Mouse (Mus musculus) erythroblast, adult 5-6 weeks (primary cell): ENCODE data around the gene Atg9a. TPM values are rescaled to one million over a fixed set of nuclear protein-coding genes. Genes with fewer than 3 reads are reported as not detected.

Experiments
- ATAC-seq: replicated peaks from 2 replicates; pipeline ENCODE4 v1.8.0; 2016; ENCODE audit warnings: moderate number of reproducible peaks, mild to moderate bottlenecking, moderate TSS enrichment, inconsistent platforms; ENCODE audit not compliant: poor library complexity, low FRiP score, severe bottlenecking
- total RNA-seq, 2 experiments: library from RNA; stranded (forward) in 1 of 2; stranded (reverse) in 1 of 2; fragments of 150-400 nt in 1 of 2; fragments of 200-764, 138-1000 nt in 1 of 2; gene quantifications; 2 replicates each; pipeline versions ENCODE4 v1.2.3 to v1.2.4; 2015 to 2017; ENCODE audit warnings: low replicate concordance in 2 of 2

Gene Atg9a
- total RNA-seq, 2 experiments from 2014 or later: 131 to 142 TPM

DNA sequence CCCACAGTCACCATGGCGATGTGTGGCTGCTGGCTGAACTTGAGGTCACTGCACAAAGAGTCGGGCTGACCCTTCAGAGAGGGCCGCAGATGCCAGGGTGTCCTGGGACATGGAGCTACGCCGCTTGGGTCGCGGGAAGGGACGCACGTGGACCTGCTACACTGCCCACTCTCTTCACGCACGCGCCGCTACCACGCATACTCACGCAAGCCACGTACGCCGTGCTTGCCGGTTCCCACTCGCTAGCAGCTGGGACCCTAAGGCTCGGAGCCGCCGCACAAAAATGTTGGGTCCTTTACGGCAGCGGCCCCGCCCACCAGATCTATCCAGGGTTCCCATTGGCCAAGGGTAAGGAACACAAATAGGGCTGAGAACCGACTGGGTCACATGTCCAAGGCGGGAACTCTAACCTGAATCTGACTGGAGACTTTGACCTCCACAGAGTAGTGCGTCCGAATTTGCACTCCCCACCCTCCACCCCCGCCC, 11.8 kb downstream of the Atg9a start, which contains the start of gene Abcb6:
Abcb6 (minus strand) TSS at position 288 of the 486 bp plus-strand sequence.
- ATAC-seq: peak; percentile 81

DNA sequence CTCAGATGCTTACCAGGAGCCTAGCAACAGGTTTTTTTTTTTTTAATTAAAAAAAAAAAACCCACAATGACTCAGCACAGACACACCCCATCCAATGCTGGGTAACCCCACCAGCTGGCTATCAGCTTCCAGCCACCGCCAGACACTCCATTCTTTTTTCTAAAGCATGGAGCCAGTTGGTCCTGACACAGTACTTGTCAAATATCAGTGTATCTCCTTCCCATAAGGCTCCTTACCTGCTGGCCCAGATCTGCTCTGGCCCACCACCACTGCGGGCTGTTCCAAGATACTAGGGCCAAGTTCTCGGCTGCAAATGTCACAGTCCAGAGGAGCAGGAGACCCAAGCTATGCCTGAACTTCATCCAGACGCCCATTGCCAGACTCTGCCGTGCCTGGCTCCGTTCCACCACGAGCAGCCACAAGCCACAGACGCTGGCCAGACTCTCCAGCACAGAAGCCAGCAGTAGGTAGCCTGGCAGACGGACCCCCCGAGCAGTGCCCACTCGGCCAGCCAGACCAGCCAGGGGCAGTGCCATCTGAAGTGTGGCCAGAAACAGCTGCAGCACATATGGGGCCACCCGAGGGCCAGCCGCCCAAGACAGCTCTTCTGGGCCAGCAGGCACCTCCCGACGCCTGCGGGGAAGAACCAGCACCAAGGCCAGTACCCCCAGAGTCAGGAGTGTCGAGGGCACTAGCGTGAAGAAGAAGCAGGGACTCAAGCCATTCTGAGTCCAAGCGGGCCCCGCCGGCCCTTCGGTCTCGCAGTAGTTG, 12.5 kb downstream of the Atg9a start:
- ATAC-seq: peak; percentile 70

DNA sequence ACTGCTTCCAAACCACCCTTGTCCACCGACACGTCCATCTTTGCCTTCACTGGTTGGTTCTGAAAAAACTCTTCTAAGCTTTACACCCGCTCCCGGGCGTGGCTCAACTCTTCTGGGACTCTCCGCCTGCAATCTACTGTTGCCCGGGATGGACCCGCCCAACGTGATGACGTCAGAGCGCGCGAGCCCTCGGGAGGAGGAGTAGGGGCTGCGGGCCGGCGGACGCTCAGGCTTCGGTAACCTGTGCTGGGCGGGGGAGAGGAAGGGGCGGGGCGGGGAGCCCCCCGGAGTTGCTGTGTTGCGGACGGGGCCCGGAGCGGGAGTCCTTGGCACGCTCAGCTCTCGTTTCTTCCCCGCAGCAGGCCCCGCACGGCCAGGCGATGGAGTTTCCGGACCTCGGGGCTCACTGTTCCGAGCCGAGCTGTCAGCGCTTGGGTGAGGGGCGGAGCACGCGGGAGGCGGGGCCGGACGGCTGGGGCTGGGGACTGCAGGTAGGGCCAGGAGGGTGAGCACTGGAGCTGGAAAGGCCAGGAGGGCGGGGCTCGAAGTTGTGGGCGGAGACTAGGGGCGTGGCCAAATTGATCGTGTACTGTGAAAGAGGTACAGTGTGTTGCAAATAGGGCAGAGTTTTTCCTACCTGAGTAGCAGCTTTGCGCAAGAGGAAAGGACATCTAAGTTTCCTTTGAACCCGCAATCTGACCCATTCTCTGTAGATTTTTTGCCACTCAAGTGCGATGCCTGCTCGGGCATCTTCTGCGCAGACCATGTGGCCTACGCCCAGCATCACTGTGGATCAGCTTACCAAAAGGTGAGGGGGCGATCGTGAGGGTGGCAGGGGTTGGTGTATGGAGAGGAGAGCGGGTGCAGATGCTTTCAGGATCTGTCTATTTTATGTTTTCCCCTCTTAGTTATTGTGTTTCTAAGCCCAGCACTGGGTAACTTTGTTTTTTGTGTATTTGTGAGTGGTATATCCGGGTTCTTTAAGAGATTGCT, 23.2 kb downstream of the Atg9a start, which contains the start of gene Zfand2b:
Zfand2b (plus strand) TSS at position 175 of the 993 bp plus-strand sequence.
- ATAC-seq: peak; percentile 91

DNA sequence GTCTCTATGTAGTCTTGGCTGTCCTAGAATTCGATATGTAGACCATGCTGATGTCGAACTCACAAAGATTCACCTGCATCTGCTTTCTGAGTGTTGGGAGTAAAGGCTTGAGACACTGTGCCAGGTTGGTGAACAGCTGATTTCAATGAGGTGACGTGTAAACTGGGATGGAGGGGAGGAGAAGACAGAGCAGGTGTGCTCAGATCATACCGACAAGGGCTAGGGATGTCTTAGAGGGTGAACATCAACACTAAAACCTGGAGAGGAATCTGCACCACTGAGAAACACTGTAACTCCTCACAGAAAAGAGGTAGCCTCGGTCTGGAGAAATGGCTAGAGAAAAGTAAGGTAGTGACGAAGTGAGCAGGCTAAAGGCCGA, 23.9 kb downstream of the Atg9a start:
- peak; percentile 50 for ATAC-seq

DNA sequence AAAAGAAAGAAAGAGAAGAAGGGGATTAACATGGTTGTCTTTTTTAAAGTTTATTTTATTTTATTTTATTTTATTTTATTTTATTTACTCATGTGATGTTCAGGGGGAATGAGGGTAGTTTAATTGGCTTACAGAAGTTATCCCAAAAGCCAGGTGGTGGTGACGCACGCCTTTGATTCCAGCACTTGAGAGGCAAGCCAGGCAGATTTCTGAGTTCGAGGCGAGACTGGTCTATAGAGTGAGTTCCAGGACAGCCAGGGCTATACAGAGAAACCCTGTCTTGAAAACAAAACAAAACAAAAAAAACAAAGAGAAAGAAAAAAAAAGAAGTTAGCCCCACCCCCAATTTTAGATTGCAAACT, 31.8 kb downstream of the Atg9a start:
- no peak for ATAC-seq

DNA sequence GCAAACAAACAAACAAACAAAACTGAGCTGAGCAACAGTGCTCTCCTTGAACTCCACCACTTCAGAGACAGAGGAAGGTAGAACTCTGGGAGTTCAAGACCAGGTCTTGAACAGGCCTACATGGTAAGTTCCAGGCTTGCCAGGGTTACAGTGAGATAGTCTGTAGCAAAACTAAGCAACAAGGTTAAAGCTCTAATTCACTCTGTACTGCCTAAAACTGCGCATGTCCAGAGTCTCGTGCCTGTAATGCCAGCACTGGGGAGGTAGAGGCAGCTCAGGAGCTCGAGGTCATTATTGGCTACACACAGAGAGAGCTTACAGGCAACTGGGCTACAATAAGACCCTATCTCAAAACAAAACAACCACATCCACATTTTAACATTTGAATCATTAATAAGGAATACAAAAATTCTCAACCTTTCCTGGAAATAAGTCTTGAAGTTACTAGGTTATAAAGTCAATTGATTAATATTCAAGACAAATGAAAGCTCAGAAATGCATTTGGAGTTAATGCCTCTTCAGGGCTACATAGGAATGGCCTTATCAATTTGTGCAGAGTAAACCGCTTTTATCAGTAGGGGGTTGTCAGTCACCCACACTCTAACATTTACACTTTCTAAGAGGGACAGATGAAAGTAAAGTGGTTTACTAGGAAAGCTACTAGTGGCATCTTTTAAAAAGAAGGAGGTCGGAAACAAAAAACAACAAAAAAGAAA, 32.3 kb downstream of the Atg9a start:
- ATAC-seq: peak; percentile 83

DNA sequence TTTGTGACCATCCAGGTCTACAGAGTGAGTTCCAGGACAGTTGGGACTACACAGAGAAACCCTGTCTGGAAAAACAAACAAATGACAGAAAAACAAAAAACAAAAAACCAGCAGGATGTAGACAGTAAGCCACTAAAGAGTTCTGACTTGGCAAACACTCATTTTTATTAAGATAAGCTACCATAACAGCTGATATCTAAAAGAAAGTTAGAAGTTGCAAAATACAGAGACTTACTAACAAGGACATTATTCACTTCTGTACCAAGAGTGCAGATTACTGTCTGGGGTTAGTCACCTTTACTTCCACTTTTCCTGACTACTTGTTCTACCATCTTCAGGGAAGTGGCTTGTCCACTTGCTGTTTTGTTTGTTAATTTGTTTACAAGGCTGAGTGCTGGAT, 33.0 kb downstream of the Atg9a start:
- peak; percentile 36 for ATAC-seq

DNA sequence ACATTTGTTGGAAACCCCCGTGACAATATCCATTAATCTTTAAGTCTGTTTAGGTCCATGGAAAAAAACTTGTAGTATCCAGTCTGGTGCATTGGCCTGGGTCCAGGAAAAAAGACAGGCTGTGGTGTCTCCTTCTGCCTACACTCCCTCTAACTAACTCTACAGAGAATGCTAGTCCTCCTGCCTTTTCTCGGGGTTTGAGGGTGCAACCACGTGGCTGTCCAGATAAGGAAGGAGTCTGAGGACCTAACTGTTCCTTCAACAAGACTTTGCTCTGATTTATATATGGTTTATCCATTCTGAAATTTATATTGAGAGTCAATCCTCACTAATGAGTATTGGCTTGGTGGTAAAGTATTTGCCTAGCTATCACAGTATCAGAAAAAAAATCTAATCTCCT, 36.2 kb downstream of the Atg9a start:
- ATAC-seq: no peak

DNA sequence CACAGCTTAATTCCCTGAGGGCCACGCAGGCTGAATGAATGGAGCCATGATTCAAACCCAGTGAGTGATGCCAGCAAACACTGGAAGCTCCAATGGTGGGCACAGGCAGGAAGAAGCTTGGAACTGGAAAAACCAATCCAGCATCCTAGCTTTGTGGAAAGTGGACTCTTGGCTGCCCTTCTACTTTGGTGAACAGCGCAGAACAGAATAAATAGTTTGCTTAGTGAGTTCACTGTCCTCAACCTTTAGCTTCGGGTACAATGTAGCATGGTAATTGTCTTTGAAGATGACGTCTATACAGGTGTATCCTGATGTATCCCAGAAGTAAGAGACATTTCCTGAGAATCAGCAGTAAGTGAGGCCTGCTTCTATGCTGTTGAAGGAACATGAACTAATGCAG, 43.3 kb downstream of the Atg9a start:
- ATAC-seq: no peak

DNA sequence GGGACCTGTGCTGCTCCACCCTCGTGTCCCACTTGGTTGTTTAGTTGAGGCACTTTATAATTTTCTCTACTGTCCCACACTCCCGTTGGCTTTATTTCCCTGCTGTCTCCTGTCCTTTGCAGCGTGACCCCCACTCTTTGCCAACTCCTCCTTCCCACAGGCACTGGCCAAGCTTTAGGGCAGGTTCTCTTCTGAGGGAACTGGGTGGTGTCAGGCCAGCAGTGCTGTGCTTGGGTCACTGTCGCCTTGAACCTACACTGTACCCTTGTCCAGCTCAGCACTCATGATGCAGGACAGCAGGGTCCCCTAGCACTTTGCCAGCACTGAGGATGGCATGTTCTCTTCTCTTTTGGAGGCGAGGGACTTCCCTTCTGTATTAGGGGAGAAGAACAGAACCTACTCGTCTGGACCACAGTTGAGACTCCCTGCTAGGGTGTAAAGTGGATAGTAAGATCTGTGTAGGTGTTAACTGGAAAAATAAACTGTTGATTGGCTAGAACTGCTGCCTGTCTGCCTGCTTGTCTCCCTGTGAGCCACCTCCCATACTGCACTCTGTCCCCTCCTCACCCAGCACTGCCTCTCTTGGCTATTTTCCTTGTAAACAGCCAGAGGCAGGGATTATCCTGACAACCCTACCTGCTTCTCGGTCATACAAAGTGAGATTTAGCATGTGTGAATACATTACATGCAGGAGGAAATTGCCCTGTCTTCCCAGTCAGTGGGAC, 44.4 kb downstream of the Atg9a start:
- ATAC-seq: no peak

DNA sequence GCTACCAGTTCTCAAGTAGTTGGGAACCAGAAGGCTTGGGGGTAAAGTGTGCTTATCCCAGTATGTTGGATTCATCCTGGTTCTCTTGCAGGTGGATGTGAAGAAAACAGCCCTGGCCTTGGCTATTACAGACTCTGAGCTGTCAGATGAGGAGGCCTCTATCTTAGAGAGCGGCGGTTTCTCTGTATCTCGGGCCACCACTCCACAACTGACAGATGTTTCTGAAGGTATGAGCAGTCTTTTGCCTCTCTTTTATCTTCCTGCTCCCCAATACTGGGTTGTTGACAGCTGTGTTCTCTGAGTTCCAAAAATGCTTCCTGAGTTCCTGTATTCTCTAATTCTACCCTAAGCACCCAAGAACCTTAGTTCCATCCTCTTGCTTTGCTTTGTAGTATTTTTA, 46.4 kb downstream of the Atg9a start:
- 0 out of 2 replicates have a peak, but pooled peaks have one; percentile 11 for ATAC-seq

DNA sequence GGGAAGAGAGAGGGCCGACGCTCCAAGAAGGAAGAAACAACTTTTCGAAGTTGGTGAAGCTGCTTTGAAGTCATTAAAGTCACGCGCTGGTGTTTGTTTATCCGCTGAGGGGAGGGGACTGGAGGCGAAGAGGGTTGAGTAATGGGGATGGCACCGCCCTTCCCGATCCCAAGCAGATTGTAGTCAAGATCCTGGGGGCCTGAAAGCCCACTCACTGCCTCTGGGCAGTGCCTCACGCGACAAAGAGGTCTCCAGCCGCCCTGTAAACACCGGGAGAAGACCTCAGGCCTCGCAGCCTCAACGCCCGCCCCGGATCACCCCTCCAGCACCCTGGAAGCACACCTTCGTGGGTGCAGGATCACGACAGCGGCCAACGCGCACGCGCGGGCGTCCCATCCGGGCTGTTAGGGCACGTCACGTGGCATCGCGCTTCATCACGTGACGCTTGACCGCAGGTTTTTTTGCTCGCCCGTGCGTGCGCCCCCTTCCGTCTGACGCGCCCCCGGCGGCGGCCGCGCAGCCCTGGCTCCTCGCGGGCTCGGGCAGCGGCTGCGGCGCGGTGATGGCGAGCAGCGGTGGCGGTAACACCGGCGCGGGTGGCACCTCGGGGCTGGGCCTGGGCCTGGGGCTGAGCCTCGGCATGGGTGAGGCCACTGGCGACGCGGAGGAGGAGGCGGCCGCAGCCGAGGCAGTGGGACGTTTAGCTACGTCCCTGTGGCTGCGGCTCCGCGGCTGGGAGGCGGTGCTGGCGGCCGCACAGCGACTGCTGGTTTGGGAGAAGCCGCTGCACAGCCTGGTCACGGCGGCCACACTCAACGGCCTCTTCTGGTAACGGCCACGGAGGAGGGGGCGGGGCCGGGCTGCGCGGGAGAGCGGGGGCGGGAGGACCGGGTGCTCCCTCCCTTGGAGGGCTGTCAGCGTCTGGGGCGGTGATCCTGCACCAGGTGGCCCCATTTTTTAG, 49.4 kb downstream of the Atg9a start, which contains the start of the genes Cnppd1 and Retreg2:
Cnppd1 (minus strand) TSS at position 411 of the 961 bp plus-strand sequence.
Retreg2 (plus strand) TSS at position 478 of the 961 bp plus-strand sequence.
- ATAC-seq: peak; percentile 71

DNA sequence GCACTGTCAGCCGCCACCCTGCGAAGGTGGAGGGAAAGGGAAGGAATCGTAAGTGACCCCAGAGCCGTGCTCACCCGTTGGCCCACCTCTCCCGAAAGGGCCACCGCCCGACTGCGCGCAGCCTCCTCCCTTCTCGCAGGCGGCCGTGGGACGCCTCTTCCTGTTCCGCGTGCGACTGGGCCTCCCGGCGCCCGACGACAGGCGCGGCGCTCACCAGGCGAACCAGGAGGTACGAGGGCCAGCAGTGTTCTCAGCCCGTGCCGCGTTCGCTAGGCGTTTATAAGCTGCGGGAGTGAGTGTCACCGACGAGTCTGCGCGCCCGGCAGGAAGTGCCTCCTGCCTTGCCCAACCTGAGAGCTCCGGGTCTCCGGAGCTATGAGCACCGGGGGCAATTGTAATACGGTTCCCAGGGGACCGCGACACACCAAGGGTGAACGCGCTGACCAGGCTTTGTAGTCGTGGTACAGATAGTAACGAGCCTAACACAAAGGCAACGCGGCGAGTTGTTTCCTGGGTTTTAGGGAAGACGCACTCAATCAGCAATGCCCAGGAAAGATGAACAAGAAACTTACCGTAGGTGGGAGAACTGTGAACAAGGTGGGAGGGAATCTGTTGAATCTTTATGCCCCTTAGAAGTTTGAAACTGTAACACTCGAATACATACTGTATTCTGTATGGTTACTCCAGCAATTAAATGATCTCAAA, 50.4 kb downstream of the Atg9a start:
- peak; percentile 54 for ATAC-seq

DNA sequence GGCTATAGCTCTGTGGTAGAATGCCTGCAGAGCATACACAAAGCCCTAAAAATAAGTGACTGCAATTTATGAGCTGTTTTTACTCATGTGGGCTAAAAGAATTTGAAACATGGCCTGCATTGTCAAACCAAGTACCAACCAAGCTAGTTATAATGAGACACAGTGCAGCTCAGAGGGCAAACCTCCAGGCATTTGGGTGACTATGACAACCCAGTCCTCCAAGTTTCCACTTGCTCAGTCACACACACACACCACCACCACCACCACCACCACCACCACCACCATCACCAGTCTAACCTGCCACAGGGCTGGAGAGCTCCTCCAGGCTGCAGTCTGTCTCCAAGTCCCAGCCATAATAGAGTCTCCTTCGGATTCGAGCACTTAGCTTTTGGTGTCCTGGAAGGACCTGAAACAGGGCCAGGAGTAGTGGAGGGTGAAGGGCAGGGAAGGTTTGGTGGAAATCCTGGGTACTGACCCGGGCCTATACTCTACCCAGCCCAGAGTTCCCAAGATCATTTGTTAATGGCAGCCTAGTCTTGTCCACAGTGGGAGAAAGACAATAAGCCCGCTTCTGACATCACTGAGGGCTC, 51.3 kb downstream of the Atg9a start:
- ATAC-seq: no peak

DNA sequence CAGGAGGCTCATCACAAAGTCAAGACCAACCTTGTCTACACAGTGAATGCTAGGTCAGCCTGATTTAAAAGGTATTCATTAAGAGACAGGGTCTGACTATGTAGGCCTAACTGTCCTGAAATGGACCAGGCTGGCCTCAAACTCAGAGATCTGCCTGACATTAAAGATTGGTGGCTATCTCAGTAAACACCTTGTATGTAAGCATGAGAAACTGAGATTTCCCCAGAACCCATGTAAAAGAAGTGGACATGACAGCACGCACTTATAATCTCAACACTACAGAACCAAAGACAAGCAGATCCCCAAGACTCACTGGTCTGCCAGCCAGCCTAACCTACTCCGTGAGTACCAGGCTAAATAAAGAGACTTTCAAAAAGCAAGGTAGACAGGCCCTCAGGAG, 53.5 kb downstream of the Atg9a start:
- ATAC-seq: no peak

DNA sequence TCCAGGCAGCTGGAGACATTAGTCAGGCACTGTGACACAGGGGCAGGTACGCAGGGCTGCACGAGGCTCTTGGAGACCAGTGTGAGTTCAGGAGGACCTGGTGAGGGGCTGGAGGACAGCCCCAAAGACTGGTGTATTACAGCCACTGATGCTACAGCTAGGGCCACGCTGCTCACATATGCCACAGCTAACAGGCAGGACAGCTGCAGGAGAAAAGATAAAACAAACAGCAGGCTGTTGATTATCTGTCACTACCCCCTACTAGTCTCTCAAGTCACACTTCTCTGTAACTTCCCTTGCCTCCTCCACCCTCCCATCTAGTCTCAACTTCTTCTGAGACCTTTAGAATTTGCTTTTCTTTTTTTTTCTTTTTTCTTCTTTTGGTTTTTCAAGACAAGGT, 55.3 kb downstream of the Atg9a start:
- peak; percentile 82 for ATAC-seq

DNA sequence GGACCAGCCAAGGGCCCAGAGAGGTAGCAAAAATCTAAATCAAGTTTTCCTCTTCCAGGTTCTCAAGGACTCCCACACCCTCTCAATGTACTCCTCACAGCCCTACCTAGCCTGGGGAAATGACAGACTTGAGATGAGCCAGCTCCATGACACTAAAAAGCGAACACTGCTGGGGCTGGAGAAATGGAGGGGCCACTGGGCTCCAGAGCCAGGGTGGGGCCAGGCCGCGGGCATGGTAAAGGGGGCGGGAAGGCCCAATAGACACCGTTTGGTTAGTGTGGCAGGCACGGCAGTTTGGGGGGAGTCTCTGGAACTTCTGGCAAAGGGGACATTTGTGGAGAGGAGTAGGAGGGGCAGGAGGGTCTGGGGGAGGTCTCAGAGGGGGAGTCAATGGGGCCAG, 55.7 kb downstream of the Atg9a start:
- peak; percentile 28; the same call in 1 of the 2 replicates for ATAC-seq
